Mouse (Mus musculus) adrenal gland, adult 8-10 months (tissue): Measurements from ENCODE around the gene Srebf1. TPM values are rescaled to one million over a fixed set of nuclear protein-coding genes. Genes with fewer than 3 reads are reported as not detected.

Experiments used
- microRNA-seq, 2 experiments: library from miRNA; unstranded; fragments of <30 nt; microRNA quantifications; one replicate each; pipeline ENCODE4 v1.2.0; 2022
- total RNA-seq, 4 experiments: library from RNA; stranded (reverse); gene quantifications; 2 replicates each; pipeline ENCODE4 v1.2.4; 2022

Gene Srebf1
- total RNA-seq, 4 experiments from 2014 or later: 165 to 367 (median 213) TPM

Small RNA genes lying within 50 kb of the gene (microRNA-seq; reads per million reads assigned to microRNA genes)
- gene Mir6921 (0.18 to 1.3 reads per million in 2 experiments), gene Mir6922 (0.35 to 1.0 reads per million in 2 experiments)

Other genes starting within 250 kb of the Srebf1 start
- gene Pemt, start 176.1 kb downstream of the Srebf1 start, total RNA-seq: 1 to 10 TPM; 4.9 to 9.5 (median 7.8) TPM
- 10 to 100 TPM; 46.6 to 87.7 (median 60.0) TPM for gene Rai1, start 117.6 kb downstream of the Srebf1 start, total RNA-seq
- 100 to 1,000 TPM in 3 of 4 experiments, 10 to 100 TPM in 1; 98.4 to 137 (median 112) TPM for gene Tom1l2, start 130.3 kb upstream of the Srebf1 start, total RNA-seq
- gene Drc3, start 130.7 kb upstream of the Srebf1 start, total RNA-seq: 1 to 10 TPM; 1.8 to 3.8 (median 2.7) TPM
- 10 to 100 TPM; 40.3 to 53.1 (median 48.5) TPM for gene Gid4, start 194.6 kb upstream of the Srebf1 start, total RNA-seq
- gene Atpaf2, start 195.9 kb upstream of the Srebf1 start, total RNA-seq: 10 to 100 TPM; 53.4 to 66.5 (median 61.3) TPM
- gene Drg2, start 232.0 kb upstream of the Srebf1 start, total RNA-seq: 10 to 100 TPM; 59.8 to 68.9 (median 63.5) TPM
- under 1 TPM; 0.09 to 0.74 (median 0.39) TPM for gene Myo15, start 246.8 kb upstream of the Srebf1 start, total RNA-seq